Mouse (Mus musculus) heart, embryonic 15.5 days (tissue): ENCODE data around the gene Trim28. TPM values are rescaled to one million over a fixed set of nuclear protein-coding genes. Genes with fewer than 3 reads are reported as not detected.
A peak's percentile ranks its signal among the peaks of the same experiment; 100 is the strongest.

Experiments
- ATAC-seq: fragments of 200-750 bp; cut with Nextera tagmentation; replicated peaks from 2 replicates; pipeline ENCODE4 v1.8.0; 2017; ENCODE audit warnings: low read depth, moderate TSS enrichment; ENCODE audit not compliant: insufficient number of reproducible peaks, insufficient read depth, low FRiP score
- H3K27ac ChIP-seq: fragments of 300-500 bp; sonication (generic); 2 replicates; pipeline ENCODE4 v1.5.1; 2015; ENCODE audit warnings: mild to moderate bottlenecking, inconsistent platforms
- H3K27me3 ChIP-seq: fragments of 300-500 bp; sonication (generic); 2 replicates; pipeline ENCODE4 v1.6.1; 2015; ENCODE audit warnings: inconsistent platforms
- H3K36me3 ChIP-seq: fragments of 300-500 bp; sonication (generic); 2 replicates; pipeline ENCODE4 v1.6.1; 2015; ENCODE audit warnings: mild to moderate bottlenecking, inconsistent platforms
- H3K4me1 ChIP-seq: fragments of 300-500 bp; sonication (generic); replicated peaks from 2 replicates; pipeline ENCODE4 v1.6.1; 2015; ENCODE audit warnings: inconsistent platforms
- H3K4me2 ChIP-seq: fragments of 300-500 bp; sonication (generic); 2 replicates; pipeline ENCODE4 v1.6.1; 2015; ENCODE audit warnings: inconsistent platforms, mild to moderate bottlenecking, moderate library complexity
- H3K4me3 ChIP-seq: fragments of 300-500 bp; sonication (generic); 2 replicates; pipeline ENCODE4 v1.5.1; 2015; ENCODE audit warnings: mild to moderate bottlenecking, inconsistent platforms
- H3K9ac ChIP-seq: fragments of 300-500 bp; sonication (generic); 2 replicates; pipeline ENCODE4 v1.6.1; 2015; ENCODE audit warnings: mild to moderate bottlenecking, inconsistent platforms
- H3K9me3 ChIP-seq: fragments of 300-500 bp; sonication (generic); replicated peaks from 2 replicates; pipeline ENCODE4 v1.6.1; 2016; ENCODE audit warnings: inconsistent platforms
- WGBS: fragments of 180-500 bp; shearing (Covaris S2); methylation state at CpG from one replicate; pipeline ENCODE4 v1.1.7; 2015; ENCODE audit warnings: mixed read lengths; 5-methylcytosine and 5-hydroxymethylcytosine counted together
- polyA plus RNA-seq: library from polyadenylated mRNA; unstranded; fragments of >200 nt; fragmentation: Nextera tagmentation; extraction: Ambion mirVana; gene quantifications from 2 replicates; pipeline ENCODE4 v1.2.1, GENCODE M21; 2015

Trim28 gene
- polyA plus RNA-seq, 1 experiment from 2014 or later, result 116 TPM

GRCm38 (mm10) chr7:13022773-13023535 is 24.0 kb downstream of the Trim28 start:
- 4% methylated on average over 31 of the region's 31 CpGs for WGBS
- Histone ChIP-seq H3K27me3 (no peaks in the 10 kb centered on the region), H3K27ac (peak overlapping the region; percentile 99), H3K9me3 (no peaks in the 10 kb centered on the region), H3K4me1 (peaks cover 30% of the 10 kb centered on the region), H3K4me3 (peak overlapping the region; percentile 97), H3K36me3 (peaks cover 18% of the 10 kb centered on the region), H3K4me2 (peak overlapping the region; percentile 85), H3K9ac (peak overlapping the region; percentile 98)
- ATAC-seq, result peak; percentile 59

- peaks cover 30% of the 10 kb centered on the region for H3K4me1 ChIP-seq
- H3K4me2 ChIP-seq, result peak overlapping the region; percentile 85
- ATAC-seq, result peak; percentile 83
- H3K4me3 ChIP-seq, result peak overlapping the region; percentile 97
- WGBS, result under 1% methylated on average over 91 of the region's 95 CpGs
- no peaks in the 10 kb centered on the region for H3K27me3 ChIP-seq
- peak overlapping the region; percentile 99 for H3K27ac ChIP-seq
- peak overlapping the region; percentile 98 for H3K9ac ChIP-seq
- no peaks in the 10 kb centered on the region for H3K9me3 ChIP-seq
- peaks cover 30% of the 10 kb centered on the region for H3K36me3 ChIP-seq
Measured at GRCm38 (mm10) chr7:13023928-13024731, 25.2 kb downstream of the Trim28 start.

- under 1% methylated on average over 44 of the region's 44 CpGs for WGBS
- Histone ChIP-seq H3K27ac (peak overlapping the region; percentile 99), H3K9ac (peak overlapping the region; percentile 98), H3K9me3 (no peaks in the 10 kb centered on the region), H3K4me3 (peak overlapping the region; percentile 97), H3K27me3 (no peaks in the 10 kb centered on the region), H3K36me3 (peaks cover 37% of the 10 kb centered on the region), H3K4me1 (peaks cover 30% of the 10 kb centered on the region), H3K4me2 (peak overlapping the region; percentile 85)
- peak; percentile 70 for ATAC-seq
Measured at GRCm38 (mm10) chr7:13024805-13025204, 25.9 kb downstream of the Trim28 start.

GRCm38 (mm10) chr7:13025511-13026112 is 26.7 kb downstream of the Trim28 start:
- H3K27ac ChIP-seq, result peak overlapping the region; percentile 99
- ATAC-seq, result no peak

GRCm38 (mm10) chr7:13028986-13029385 is 30.1 kb downstream of the Trim28 start:
- WGBS, result 92% methylated on average over 4 of the region's 4 CpGs
- H3K36me3 ChIP-seq, result peaks cover 70% of the 10 kb centered on the region
- no peak overlapping the region for H3K4me2 ChIP-seq
- ATAC-seq, result no peak
- no peaks in the 10 kb centered on the region for H3K27me3 ChIP-seq
- no peak overlapping the region for H3K4me3 ChIP-seq
- no peak overlapping the region for H3K27ac ChIP-seq
- no peaks in the 10 kb centered on the region for H3K9me3 ChIP-seq
- peaks cover 34% of the 10 kb centered on the region for H3K4me1 ChIP-seq
- H3K9ac ChIP-seq, result no peak overlapping the region

More at GRCm38 (mm10) chr7:13025511-13026112, 26.7 kb downstream of the Trim28 start:
- H3K27me3 ChIP-seq, result no peaks in the 10 kb centered on the region
- H3K4me1 ChIP-seq, result peaks cover 30% of the 10 kb centered on the region
- H3K4me3 ChIP-seq, result peak overlapping the region; percentile 97
- no peaks in the 10 kb centered on the region for H3K9me3 ChIP-seq
- H3K36me3 ChIP-seq, result peaks cover 45% of the 10 kb centered on the region
- H3K4me2 ChIP-seq, result peak overlapping the region; percentile 85
- peak overlapping the region; percentile 98 for H3K9ac ChIP-seq
- 27% methylated on average over 4 of the region's 4 CpGs for WGBS

- ATAC-seq, result no peak
- H3K9ac ChIP-seq, result no peak overlapping the region
- H3K27ac ChIP-seq, result no peak overlapping the region
- H3K4me1 ChIP-seq, result peaks cover 34% of the 10 kb centered on the region
- no peaks in the 10 kb centered on the region for H3K27me3 ChIP-seq
- 74% methylated on average over 5 of the region's 5 CpGs for WGBS
- peaks cover 82% of the 10 kb centered on the region for H3K36me3 ChIP-seq
- no peak overlapping the region for H3K4me2 ChIP-seq
- H3K4me3 ChIP-seq, result no peak overlapping the region
- no peaks in the 10 kb centered on the region for H3K9me3 ChIP-seq
Measured at GRCm38 (mm10) chr7:13031069-13031468, 32.2 kb downstream of the Trim28 start.

- Histone ChIP-seq H3K9me3 (no peaks in the 10 kb centered on the region), H3K4me1 (peaks cover 33% of the 10 kb centered on the region), H3K27ac (no peak overlapping the region), H3K36me3 (peaks cover 77% of the 10 kb centered on the region), H3K9ac (no peak overlapping the region), H3K27me3 (no peaks in the 10 kb centered on the region), H3K4me3 (no peak overlapping the region), H3K4me2 (no peak overlapping the region)
- WGBS, result 88% methylated on average over 2 of the region's 2 CpGs
- ATAC-seq, result no peak
Measured at GRCm38 (mm10) chr7:13031983-13032382, 33.1 kb downstream of the Trim28 start.

- Histone ChIP-seq H3K9ac (no peak overlapping the region), H3K27ac (no peak overlapping the region), H3K4me2 (no peak overlapping the region), H3K9me3 (no peaks in the 10 kb centered on the region), H3K27me3 (no peaks in the 10 kb centered on the region), H3K36me3 (peaks cover 72% of the 10 kb centered on the region), H3K4me1 (peaks cover 32% of the 10 kb centered on the region), H3K4me3 (no peak overlapping the region)
- no peak for ATAC-seq
- 93% methylated on average over 7 of the region's 7 CpGs for WGBS
Measured at GRCm38 (mm10) chr7:13032541-13032940, 33.6 kb downstream of the Trim28 start.

- H3K9me3 ChIP-seq, result no peaks in the 10 kb centered on the region
- WGBS, result 43% methylated on average over 13 of the region's 13 CpGs
- ATAC-seq, result no peak
- no peaks in the 10 kb centered on the region for H3K27me3 ChIP-seq
- H3K36me3 ChIP-seq, result peaks cover 61% of the 10 kb centered on the region
- peak overlapping the region; percentile 72 for H3K4me3 ChIP-seq
- H3K4me2 ChIP-seq, result peak overlapping the region; percentile 87
- H3K9ac ChIP-seq, result peak overlapping the region; percentile 83
- H3K27ac ChIP-seq, result peak overlapping the region; percentile 89
- peaks cover 33% of the 10 kb centered on the region for H3K4me1 ChIP-seq
Measured at GRCm38 (mm10) chr7:13033451-13034147, 34.7 kb downstream of the Trim28 start.

- Histone ChIP-seq H3K36me3 (peaks cover 54% of the 10 kb centered on the region), H3K4me1 (peaks cover 41% of the 10 kb centered on the region), H3K27ac (peak within 1 kb of the TSS; percentile 89), H3K27me3 (no peaks in the 10 kb centered on the region), H3K4me3 (peak within 1 kb of the TSS; percentile 72), H3K9ac (peak within 1 kb of the TSS; percentile 83), H3K9me3 (no peaks in the 10 kb centered on the region), H3K4me2 (peak within 1 kb of the TSS; percentile 87)
- ATAC-seq, result peak; percentile 74
- under 1% methylated on average over 45 of the region's 45 CpGs for WGBS
Measured at GRCm38 (mm10) chr7:13034148-13034977, 35.4 kb downstream of the Trim28 start, which contains the start of gene Chmp2a. Gene Chmp2a, minus strand, starts transcription at chr7:13034807.
